Mouse (Mus musculus) kidney, postnatal 0 days (tissue): ENCODE data around the gene Cwc25. TPM values are rescaled to one million over a fixed set of nuclear protein-coding genes. Genes with fewer than 3 reads are reported as not detected.
A peak's percentile ranks its signal among the peaks of the same experiment; 100 is the strongest.

Source experiments
- ATAC-seq: fragments of 200-750 bp; cut with Nextera tagmentation; replicated peaks from 2 replicates; pipeline ENCODE4 v1.8.0; 2017; ENCODE audit warnings: low read depth, moderate number of reproducible peaks, moderate TSS enrichment, moderate library complexity; ENCODE audit not compliant: low FRiP score
- DNase-seq: peaks from one replicate; pipeline ENCODE4 v3.0.0-alpha.2; 2016; ENCODE audit warnings: low spot score
- H3K27ac ChIP-seq: fragments of 300-500 bp; sonication (generic); 2 replicates; pipeline ENCODE4 v1.5.1; 2014; ENCODE audit warnings: mild to moderate bottlenecking
- H3K27me3 ChIP-seq: fragments of 300-500 bp; sonication (generic); 2 replicates; pipeline ENCODE4 v1.6.1; 2014; ENCODE audit warnings: low read length, mixed read lengths; ENCODE audit not compliant: insufficient read depth
- H3K36me3 ChIP-seq: fragments of 300-500 bp; sonication (generic); 2 replicates; pipeline ENCODE4 v1.6.1; 2014; ENCODE audit warnings: low read length, mixed read lengths; ENCODE audit not compliant: insufficient read depth
- H3K4me1 ChIP-seq: fragments of 300-500 bp; sonication (generic); replicated peaks from 2 replicates; pipeline ENCODE4 v1.6.1; 2014; ENCODE audit warnings: antibody characterized with exemption, low read length, mixed read lengths; ENCODE audit not compliant: insufficient read depth
- H3K4me2 ChIP-seq: fragments of 300-500 bp; sonication (generic); 2 replicates; pipeline ENCODE4 v1.6.1; 2014; ENCODE audit warnings: mild to moderate bottlenecking, low read length, moderate library complexity, mixed read lengths
- H3K4me3 ChIP-seq: fragments of 300-500 bp; sonication (generic); replicated peaks from 2 replicates; pipeline ENCODE4 v1.5.1; 2014; ENCODE audit warnings: low read depth, low read length
- H3K9ac ChIP-seq: fragments of 300-500 bp; sonication (generic); 2 replicates; pipeline ENCODE4 v1.6.1; 2014; ENCODE audit warnings: low read depth, low read length
- H3K9me3 ChIP-seq: fragments of 300-500 bp; sonication (generic); replicated peaks from 2 replicates; pipeline ENCODE4 v1.6.1; 2016; ENCODE audit warnings: low read length, inconsistent platforms, mixed read lengths
- CTCF ChIP-seq: IDR thresholded peaks from 2 replicates; pipeline ENCODE4 v1.5.1; 2016; ENCODE audit warnings: antibody characterized with exemption, low read depth, mild to moderate bottlenecking, moderate library complexity
- WGBS: fragments of 180-500 bp; shearing (Covaris S2); extraction: QIAGEN DNeasy Blood & Tissue Kit; methylation state at CpG from one replicate; pipeline ENCODE4 v1.1.7; 2014; 5-methylcytosine and 5-hydroxymethylcytosine counted together
- polyA plus RNA-seq: library from polyadenylated mRNA; unstranded; fragments of >200 nt; fragmentation: Nextera tagmentation; extraction: Ambion mirVana; gene quantifications from 2 replicates; pipeline ENCODE4 v1.2.1, GENCODE M21; 2015

Cwc25 gene
- polyA plus RNA-seq, 1 experiment from 2014 or later = 13.9 TPM

DNA sequence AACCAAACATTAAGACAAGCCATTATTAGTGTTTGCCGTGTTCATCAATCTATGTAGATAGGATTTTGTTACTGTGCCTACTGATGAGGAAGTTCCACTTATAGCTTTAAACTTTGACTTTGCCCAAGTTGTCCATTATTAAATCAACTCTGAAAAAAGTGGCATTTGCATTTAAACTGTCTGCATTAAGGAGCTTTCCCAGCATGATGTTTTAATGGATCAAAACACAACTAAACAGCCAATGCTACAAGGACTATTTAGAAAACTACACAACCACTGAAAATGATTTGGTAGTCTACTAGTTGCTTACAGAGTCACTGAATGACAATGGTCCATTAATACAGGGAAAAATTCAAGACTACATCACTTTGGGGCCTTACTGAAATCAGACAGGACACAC lies 12.6 kb upstream of the Cwc25 start:
- no peak overlapping the region for H3K4me3 ChIP-seq
- no peak for DNase-seq
- no peaks in the 10 kb centered on the region for H3K9me3 ChIP-seq
- no peak overlapping the region for H3K9ac ChIP-seq
- TF ChIP-seq CTCF = no peak
- peaks cover 3% of the 10 kb centered on the region; the same call in 1 of the 2 replicates for H3K4me1 ChIP-seq
- H3K27me3 ChIP-seq = no peaks in the 10 kb centered on the region
- WGBS = 97% methylated on average over 1 of the region's 1 CpGs
- H3K27ac ChIP-seq = no peak overlapping the region
- H3K4me2 ChIP-seq = no peak overlapping the region
- no peak for ATAC-seq
- peaks cover 42% of the 10 kb centered on the region for H3K36me3 ChIP-seq

DNA sequence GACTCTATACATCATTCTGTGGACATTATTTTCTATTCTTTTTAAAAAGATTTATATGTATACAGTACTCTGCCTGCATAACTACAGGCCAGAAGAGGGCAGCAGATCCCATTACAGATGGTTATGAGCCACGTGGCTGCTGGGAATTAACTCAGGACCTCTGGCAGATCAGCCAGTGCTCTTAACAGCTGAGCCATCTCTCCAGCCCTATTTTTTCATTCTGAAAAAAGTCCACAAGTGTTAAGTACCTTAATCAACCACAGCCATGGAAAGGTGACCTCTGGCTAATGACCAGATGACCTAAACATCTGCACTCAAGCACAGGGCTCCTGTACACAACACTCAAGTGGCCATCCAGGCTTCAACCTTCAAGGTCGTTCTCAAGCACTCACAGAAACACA lies 10.8 kb upstream of the Cwc25 start:
- ATAC-seq (peak; percentile 12; the same call in 1 of the 2 replicates), DNase-seq (peak; percentile 70)
- H3K4me2 ChIP-seq = no peak overlapping the region
- no peaks in the 10 kb centered on the region for H3K27me3 ChIP-seq
- TF ChIP-seq CTCF = peak; percentile 64
- WGBS = 40% methylated on average over 2 of the region's 2 CpGs
- no peaks in the 10 kb centered on the region for H3K9me3 ChIP-seq
- peaks cover 42% of the 10 kb centered on the region for H3K36me3 ChIP-seq
- peaks cover 3% of the 10 kb centered on the region; the same call in 1 of the 2 replicates for H3K4me1 ChIP-seq
- H3K27ac ChIP-seq = no peak overlapping the region
- no peak overlapping the region for H3K9ac ChIP-seq
- H3K4me3 ChIP-seq = no peak overlapping the region

DNA sequence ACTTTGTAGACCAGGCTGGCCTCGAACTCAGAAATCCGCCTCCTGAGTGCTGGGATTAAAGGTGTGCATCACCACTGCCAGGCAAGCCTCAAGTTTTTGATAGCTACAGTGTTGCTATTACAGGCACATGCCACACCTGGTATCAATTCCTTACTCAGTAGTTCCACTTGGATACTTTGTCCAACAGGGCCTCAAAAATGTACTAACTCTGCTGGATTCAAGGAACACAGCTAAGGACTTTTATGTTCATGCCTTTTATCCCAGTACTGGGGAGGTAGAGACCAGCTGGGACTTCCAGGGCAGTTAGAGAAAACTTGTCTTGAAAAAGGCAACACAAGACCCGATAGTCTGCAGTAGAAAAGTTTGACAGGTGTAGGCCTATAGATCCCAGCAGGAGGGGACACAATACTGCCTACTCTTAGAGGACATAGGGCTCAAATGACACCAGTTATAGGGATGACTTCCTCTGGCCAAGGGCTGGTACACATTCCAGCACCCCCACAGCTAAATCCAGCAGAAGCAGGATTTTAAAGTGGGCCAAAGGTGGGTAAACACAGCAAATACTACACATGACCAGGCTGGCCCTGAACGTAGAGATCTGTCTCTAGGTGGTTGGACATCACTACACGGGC lies 10.3 kb upstream of the Cwc25 start:
- DNase-seq = peak; percentile 32
- no peaks in the 10 kb centered on the region for H3K9me3 ChIP-seq
- H3K4me1 ChIP-seq = peaks cover 3% of the 10 kb centered on the region; the same call in 1 of the 2 replicates
- 60% methylated on average over 5 of the region's 5 CpGs for WGBS
- ATAC-seq = peak; percentile 48; the same call in 1 of the 2 replicates
- no peak for TF ChIP-seq CTCF
- H3K4me2 ChIP-seq = no peak overlapping the region
- H3K27ac ChIP-seq = no peak overlapping the region
- H3K27me3 ChIP-seq = no peaks in the 10 kb centered on the region
- H3K9ac ChIP-seq = no peak overlapping the region
- no peak overlapping the region for H3K4me3 ChIP-seq
- peaks cover 42% of the 10 kb centered on the region for H3K36me3 ChIP-seq

DNA sequence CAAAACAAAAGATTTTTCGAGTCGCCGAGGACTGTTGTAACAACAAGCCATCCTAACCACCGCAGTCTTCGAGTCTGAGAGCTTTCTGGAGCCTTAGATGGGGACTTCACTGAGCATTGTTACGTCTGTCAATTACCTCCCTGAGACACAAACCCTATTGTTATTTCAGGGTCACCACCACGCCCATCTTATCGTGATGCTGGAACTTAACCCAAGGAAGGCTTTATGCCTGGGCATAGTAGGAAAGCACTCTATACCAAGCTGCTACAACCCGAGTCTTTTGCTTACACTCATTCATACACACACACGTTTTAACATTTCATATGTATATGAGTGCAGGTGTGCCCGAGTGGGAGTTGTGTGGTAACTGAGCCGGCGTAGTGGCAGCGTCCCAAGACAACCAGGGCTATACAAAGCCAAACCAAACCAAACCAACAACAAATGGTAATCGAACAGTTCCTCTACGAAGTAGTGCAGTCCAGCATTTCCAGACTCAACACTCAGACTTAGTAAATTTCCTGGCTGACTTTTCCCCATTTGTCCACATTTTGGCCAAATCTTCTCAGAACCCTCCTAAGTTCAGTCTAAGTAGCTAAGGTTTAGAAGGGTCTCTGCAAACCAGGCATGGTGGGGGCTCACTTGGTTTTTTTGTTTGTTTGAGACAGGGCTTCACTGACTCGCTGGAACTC lies 9.6 kb upstream of the Cwc25 start, which contains the start of gene 1700001P01Rik:
TSS of gene 1700001P01Rik (minus strand) at position 111 of the 689 bp plus-strand sequence.
- Histone ChIP-seq H3K9ac (no peak within 1 kb of the TSS), H3K36me3 (peaks cover 41% of the 10 kb centered on the region), H3K4me1 (peaks cover 3% of the 10 kb centered on the region; the same call in 1 of the 2 replicates), H3K9me3 (no peaks in the 10 kb centered on the region), H3K27ac (no peak within 1 kb of the TSS), H3K27me3 (no peaks in the 10 kb centered on the region), H3K4me3 (no peak within 1 kb of the TSS), H3K4me2 (no peak within 1 kb of the TSS)
- ATAC-seq (no peak), DNase-seq (no peak)
- no peak for TF ChIP-seq CTCF
- 56% methylated on average over 17 of the region's 17 CpGs for WGBS

DNA sequence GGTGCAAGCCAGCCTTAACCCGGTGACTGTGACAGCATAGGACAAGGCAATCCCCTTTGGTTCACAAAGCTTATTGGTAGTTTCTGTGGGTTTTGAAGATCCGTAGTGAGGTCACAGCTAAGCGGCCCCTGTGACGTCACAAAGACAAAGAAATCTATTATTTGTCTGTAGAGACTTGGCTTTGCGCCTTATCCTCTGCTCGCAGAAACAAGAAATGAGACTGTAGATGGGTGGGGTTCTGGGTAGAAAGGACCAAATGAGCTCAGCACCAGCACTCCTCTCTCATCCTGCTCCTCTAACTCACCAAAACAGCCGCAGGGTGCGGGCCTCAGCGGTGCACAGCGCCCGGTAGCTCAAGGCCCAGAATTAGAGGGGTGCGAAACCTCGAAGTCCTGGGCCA lies 8.8 kb upstream of the Cwc25 start:
- H3K4me3 ChIP-seq = no peak overlapping the region
- no peaks in the 10 kb centered on the region for H3K9me3 ChIP-seq
- no peak overlapping the region for H3K27ac ChIP-seq
- H3K4me1 ChIP-seq = no peaks in the 10 kb centered on the region; the same call in 1 of the 2 replicates
- H3K27me3 ChIP-seq = no peaks in the 10 kb centered on the region
- DNase-seq = no peak
- no peak for TF ChIP-seq CTCF
- no peak for ATAC-seq
- WGBS = 77% methylated on average over 13 of the region's 13 CpGs
- H3K9ac ChIP-seq = no peak overlapping the region
- no peak overlapping the region for H3K4me2 ChIP-seq
- H3K36me3 ChIP-seq = peaks cover 33% of the 10 kb centered on the region

DNA sequence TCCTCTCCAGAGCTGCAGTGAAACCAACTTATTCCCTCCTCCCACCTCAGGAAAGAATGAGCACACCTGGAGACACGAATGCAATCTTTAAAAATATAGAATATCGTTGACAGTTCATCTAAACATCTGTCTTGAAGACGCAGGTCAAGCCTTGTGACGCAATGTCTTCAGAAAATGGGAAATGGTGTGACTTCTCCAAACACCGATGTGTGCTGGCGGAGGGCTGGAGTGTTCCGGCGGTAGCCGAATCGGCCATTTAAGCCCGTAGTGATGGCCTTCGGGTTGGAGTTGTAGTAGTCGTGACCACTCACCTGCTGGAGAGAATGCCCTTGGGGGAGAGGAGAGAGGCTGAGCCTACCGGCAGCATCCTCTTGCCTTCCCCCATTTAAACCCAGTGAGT lies 5.1 kb upstream of the Cwc25 start:
- no peaks in the 10 kb centered on the region for H3K27me3 ChIP-seq
- H3K4me3 ChIP-seq = no peak overlapping the region
- ATAC-seq (no peak), DNase-seq (no peak)
- 81% methylated on average over 14 of the region's 14 CpGs for WGBS
- no peak overlapping the region for H3K9ac ChIP-seq
- H3K36me3 ChIP-seq = 0 out of 2 replicates have a peak, but pooled peaks cover 6% of the 10 kb centered on the region
- no peak for TF ChIP-seq CTCF
- no peak overlapping the region for H3K27ac ChIP-seq
- no peaks in the 10 kb centered on the region for H3K4me1 ChIP-seq
- H3K9me3 ChIP-seq = no peaks in the 10 kb centered on the region
- no peak overlapping the region for H3K4me2 ChIP-seq
